Mouse (Mus musculus) heart, adult 18-20 months (tissue): ENCODE measurements around the gene Tomm40l. TPM values are rescaled to one million over a fixed set of nuclear protein-coding genes. Genes with fewer than 3 reads are reported as not detected.

Experiments used
- DNase-seq, 2 experiments: peaks; one replicate each; pipeline ENCODE4 v3.0.0; 2021 to 2022; ENCODE audit warnings: mixed read lengths in 1 of 2
- total RNA-seq, 2 experiments: library from RNA; stranded (reverse); gene quantifications; 2 replicates each; pipeline ENCODE4 v1.2.3; 2021

Tomm40l gene
- total RNA-seq, 2 experiments from 2014 or later = 89.6 to 92.9 TPM

- DNase-seq = peak in 1 of 2 experiments; percentile 49
Measured at GRCm38 (mm10) chr1:171193093-171193840, 29.0 kb downstream of the Tomm40l start.

DNA sequence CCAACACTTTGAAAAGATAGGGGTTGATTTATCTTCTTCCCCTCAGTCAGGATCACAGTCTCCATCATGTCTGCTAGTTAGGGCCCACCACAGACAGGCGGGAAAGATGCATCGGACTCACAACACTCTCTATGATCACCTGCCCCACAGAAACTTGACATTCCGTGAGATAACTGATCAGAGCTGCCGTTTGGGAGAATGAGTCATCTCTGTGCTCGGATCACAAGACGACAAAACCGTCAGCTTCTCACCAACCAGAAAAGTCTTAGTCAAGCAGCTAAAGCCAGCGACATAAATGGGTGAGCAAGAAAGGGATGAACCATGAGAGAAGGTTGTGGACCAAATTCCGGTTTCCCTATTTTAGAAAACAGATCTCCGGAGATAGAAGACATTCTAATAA is 30.0 kb downstream of the Tomm40l start:
- DNase-seq = no peak

- DNase-seq = no peak
Measured at GRCm38 (mm10) chr1:171190832-171191231, 31.5 kb downstream of the Tomm40l start.

GRCm38 (mm10) chr1:171189476-171190114 is 32.7 kb downstream of the Tomm40l start:
- no peak for DNase-seq

GRCm38 (mm10) chr1:171189046-171189445 is 33.3 kb downstream of the Tomm40l start:
- DNase-seq = peak; percentile 47 to 49

DNA sequence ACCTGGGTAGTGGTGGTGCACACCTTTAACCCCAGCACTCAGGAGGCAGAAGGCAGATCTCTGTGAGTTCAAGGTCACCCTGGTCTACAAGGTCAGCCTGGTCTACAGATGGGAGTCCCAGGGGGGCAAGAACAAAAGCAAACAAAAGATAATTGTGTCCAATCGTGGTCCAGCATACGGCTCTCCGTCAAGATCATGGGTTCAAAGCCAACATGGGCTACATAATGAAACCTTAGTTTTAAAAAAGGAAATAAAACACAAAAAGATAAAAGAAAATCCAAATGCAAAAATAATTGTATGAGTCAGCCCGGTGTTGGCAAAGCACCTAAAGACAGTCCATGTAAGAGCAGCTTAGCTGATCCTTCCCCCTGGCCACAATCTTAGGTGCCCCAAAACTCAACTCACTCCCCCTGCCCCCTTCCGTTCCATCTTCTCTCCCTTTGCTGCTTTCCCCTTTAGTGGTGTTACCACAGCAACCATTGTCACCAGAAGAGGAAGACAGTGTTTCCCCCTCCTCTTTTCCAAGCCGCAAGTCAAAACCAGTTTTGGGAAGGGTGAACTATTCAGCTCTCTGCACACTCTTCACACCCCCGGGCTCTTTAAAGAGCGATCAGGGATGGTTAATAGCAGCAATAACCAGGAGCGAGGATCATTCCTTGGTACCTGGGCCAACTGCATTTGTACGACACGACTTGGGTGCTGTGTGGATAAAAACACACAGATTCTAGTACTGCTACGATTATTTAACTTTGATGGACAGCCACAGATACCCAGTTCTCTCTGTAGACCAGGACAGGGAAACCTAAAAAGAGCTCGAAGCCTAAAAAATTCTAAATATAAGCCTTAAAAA is 34.2 kb downstream of the Tomm40l start:
- no peak for DNase-seq

GRCm38 (mm10) chr1:171185655-171186054 is 36.7 kb downstream of the Tomm40l start:
- DNase-seq = no peak

DNA sequence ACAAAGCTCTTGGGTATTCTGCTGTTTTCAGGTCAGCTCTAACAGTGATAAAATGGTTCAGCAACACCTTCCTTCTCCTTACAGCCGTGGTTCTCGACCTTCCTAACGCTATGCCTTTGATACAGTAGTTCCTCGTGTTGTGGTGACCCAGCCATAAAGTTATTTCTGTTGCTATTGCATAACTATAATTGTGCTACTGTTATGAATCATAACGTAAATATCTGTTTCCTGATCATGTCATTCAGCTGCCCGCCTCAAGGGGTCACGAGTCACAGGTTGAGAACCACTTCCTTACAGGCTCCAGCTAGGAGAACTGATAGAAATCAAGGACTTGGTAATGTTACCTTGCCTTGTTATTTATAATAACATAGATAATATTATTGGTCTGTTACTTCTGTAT is 38.0 kb downstream of the Tomm40l start:
- DNase-seq = peak; percentile 61 to 73

DNA sequence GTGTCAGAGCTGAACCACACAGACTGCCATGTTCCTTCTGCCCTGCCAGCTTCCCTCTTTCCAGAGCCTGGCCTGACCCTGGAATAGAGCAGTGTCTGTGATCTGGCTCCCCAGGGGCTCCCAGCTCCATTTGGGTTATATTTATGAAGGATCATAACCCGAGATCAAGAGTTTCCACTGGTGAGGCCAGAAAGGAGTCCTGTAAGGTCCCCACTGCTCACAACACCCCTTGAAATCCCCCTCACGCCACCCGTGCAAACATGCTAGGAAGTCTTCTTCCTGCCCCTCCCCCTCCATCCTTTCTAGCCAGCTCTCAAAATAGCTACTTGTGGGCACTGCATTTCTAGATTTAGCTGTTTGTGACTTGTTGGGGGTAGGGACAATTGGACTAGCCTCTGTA is 38.7 kb downstream of the Tomm40l start:
- peak; percentile 77 to 80 for DNase-seq

GRCm38 (mm10) chr1:171183025-171183424 is 39.3 kb downstream of the Tomm40l start:
- no peak for DNase-seq

DNA sequence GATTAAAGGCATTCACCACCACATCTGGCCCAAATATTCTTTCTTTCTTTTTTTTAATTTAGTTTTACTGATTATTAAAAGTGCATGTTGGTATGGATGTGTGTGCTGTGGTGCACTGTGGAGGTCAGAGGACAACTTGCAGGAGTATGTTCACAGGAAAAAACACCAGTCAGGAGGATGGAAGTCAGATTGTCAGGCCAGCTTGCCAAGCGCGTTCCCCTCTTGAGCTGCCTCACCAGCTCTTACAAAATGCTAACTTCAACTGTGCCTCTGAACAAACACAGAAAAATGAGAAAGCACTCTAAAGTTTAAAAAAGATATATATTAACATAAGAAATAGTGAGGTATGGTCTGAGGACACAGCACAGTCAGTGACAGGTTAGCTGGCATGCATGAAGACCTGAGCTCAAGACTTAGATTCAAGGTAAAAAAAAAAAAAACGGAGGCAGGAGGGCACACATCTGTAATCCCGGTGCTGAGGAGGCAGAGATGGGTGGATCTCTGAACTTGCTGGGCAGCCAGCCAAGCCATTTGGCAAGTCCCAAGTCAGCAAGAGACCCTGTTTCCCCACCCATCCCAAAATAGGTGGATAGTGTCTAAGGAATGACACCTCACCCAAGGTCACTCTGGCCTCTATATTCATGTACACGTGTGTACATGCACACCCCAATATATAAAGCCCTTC is 42.7 kb downstream of the Tomm40l start:
- no peak for DNase-seq

DNA sequence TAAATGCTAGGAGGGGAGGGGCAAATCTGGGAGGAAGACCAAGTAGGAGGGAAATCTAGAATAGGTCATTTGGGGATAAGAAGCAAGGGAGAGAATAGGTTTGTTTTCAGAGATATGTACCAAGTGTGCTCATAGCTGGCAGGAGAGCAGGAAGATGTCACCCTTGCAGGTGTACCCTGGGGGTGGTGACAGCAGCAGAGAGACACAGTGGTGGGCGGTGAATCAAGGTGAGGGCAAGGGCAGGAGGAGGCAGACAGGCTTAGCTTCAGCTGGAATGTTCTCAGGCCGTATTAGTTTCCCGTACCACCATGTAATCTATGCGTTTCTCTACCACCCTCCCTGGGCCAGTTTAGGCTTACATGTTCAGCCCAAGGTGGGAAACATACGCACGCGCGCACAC is 49.5 kb downstream of the Tomm40l start:
- DNase-seq = no peak

- DNase-seq = peak; percentile 49 to 71
Measured at GRCm38 (mm10) chr1:171171138-171171537, 51.2 kb downstream of the Tomm40l start.

- DNase-seq = no peak
Measured at GRCm38 (mm10) chr1:171169913-171170312, 52.4 kb downstream of the Tomm40l start.

DNA sequence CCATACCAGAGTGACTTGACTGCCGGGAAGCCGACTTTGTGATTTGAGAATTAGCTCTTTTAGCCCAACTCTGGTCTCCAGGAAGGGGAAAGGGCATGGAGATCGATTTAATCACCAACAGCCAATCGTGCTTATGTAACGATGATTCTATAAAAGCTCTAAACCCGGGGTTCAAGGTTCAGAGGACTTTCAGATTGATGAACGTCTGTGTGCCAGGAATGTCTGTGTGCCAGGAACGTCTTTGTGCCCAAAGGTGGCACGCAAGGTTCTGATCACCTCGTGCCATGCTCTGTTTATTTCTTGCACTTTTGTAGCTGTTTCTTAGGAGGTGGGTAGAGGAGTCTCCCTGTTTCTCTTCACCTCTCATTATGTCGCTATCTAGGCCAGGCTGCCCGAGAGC is 53.4 kb downstream of the Tomm40l start:
- no peak for DNase-seq

Other genes starting within 250 kb of the Tomm40l start
- gene Fcgr2b, start 246.0 kb downstream of the Tomm40l start, total RNA-seq = 1 to 10 TPM; 6.8 to 7.3 TPM
- gene Fcgr4, start 203.6 kb downstream of the Tomm40l start, total RNA-seq = under 1 TPM; 0.35 to 0.59 TPM
- 10 to 100 TPM; 12.7 to 12.9 TPM for gene Fcgr3, start 157.6 kb downstream of the Tomm40l start, total RNA-seq
- gene Cfap126, start 108.6 kb downstream of the Tomm40l start, total RNA-seq = 1 to 10 TPM in 1 of 2 experiments, under 1 TPM in 1; 0.60 to 1.4 TPM
- 1,000 to 10,000 TPM; 1,188 to 1,220 TPM for gene Sdhc, start 71.9 kb downstream of the Tomm40l start, total RNA-seq
- gene Mpz, start 71.8 kb downstream of the Tomm40l start, total RNA-seq = under 1 TPM; 0.55 to 0.75 TPM
- 100 to 1,000 TPM; 196 to 272 TPM for gene Pcp4l1, start 26.2 kb downstream of the Tomm40l start, total RNA-seq
- not detected for gene Nr1i3, start 8.5 kb downstream of the Tomm40l start, total RNA-seq
- gene Apoa2, start 2.5 kb upstream of the Tomm40l start, total RNA-seq = 1 to 10 TPM; 2.0 to 2.7 TPM
- gene Fcer1g, start 11.9 kb upstream of the Tomm40l start, total RNA-seq = 10 to 100 TPM; 10.2 to 13.4 TPM
- gene Adamts4, start 27.9 kb upstream of the Tomm40l start, total RNA-seq = 1 to 10 TPM in 1 of 2 experiments, under 1 TPM in 1; 0.57 to 1.2 TPM
- gene Ndufs2, start 28.9 kb upstream of the Tomm40l start, total RNA-seq = 1,000 to 10,000 TPM; 1,592 to 1,593 TPM
- gene B4galt3, start 47.8 kb upstream of the Tomm40l start, total RNA-seq = 10 to 100 TPM; 18.7 to 19.6 TPM
- gene Ppox, start 58.7 kb upstream of the Tomm40l start, total RNA-seq = 10 to 100 TPM; 13.1 to 13.6 TPM
- gene Usp21, start 65.5 kb upstream of the Tomm40l start, total RNA-seq = 10 to 100 TPM; 17.7 to 20.9 TPM
- 10 to 100 TPM; 90.4 to 91.6 TPM for gene Ufc1, start 72.5 kb upstream of the Tomm40l start, total RNA-seq
- gene Dedd, start 106.6 kb upstream of the Tomm40l start, total RNA-seq = 10 to 100 TPM; 21.8 to 23.5 TPM
- 10 to 100 TPM; 26.4 to 28.8 TPM for gene Nit1, start 123.1 kb upstream of the Tomm40l start, total RNA-seq
- gene Pfdn2, start 123.2 kb upstream of the Tomm40l start, total RNA-seq = 10 to 100 TPM; 84.8 to 94.3 TPM
- gene Klhdc9, start 138.3 kb upstream of the Tomm40l start, total RNA-seq = not detected
- under 1 TPM; 0.15 to 0.18 TPM for gene Nectin4, start 147.6 kb upstream of the Tomm40l start, total RNA-seq
- gene Arhgap30, start 166.4 kb upstream of the Tomm40l start, total RNA-seq = 1 to 10 TPM; 2.7 to 5.0 TPM
- gene Usf1, start 188.8 kb upstream of the Tomm40l start, total RNA-seq = 10 to 100 TPM; 40.1 to 42.5 TPM
- 1 to 10 TPM in 1 of 2 experiments, not detected in 1; 1.6 TPM for gene Tstd1, start 196.4 kb upstream of the Tomm40l start, total RNA-seq
- 10 to 100 TPM; 33.3 to 34.1 TPM for gene F11r, start 215.0 kb upstream of the Tomm40l start, total RNA-seq